Mouse (Mus musculus) c-Kit-positive CD71-positive TER-119-positive erythroid progenitor cells, embryonic 14.5 days (primary cell): ENCODE data around the gene Scn5a.

Experiments
- DNase-seq: peaks from one replicate; pipeline ENCODE4 v3.0.0-alpha.2; 2013; ENCODE audit warnings: low spot score

Gene Scn5a

DNA sequence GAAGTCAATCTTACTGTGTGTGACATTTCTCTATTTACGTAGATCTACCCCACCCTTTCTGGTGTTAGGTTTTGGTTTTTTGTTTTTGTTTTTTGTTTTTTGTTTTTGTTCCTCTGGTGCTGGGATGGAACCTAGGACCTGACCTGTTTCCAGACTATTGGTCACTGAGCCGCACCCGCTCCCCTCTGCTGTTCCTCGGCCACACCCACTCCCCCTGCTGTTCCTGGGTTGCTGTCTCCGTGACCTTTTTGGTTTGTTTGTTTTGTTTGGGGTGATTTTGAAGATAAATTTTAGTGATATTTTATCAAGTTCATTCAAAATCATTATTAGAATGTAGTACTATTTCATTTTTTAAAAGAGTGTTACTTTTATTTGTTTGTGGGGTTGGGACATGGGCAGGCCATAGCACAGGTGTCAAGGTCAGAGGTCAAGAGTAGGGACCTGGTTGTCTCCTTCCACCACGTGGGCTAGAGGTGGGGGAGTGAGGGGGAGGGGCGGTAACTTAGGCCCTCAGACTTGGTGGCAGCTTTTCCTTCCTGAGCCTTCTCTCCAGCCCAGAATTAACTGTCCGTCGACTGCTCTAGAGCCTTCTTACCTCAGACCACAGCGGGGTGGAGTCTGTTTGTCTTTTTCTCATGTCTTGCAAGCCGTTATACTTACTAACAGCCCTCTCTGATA, 73.7 kb downstream of the Scn5a start:
- DNase-seq: no peak

GRCm38 (mm10) chr9:119503613-119504012, 75.2 kb downstream of the Scn5a start:
- no peak for DNase-seq

DNA sequence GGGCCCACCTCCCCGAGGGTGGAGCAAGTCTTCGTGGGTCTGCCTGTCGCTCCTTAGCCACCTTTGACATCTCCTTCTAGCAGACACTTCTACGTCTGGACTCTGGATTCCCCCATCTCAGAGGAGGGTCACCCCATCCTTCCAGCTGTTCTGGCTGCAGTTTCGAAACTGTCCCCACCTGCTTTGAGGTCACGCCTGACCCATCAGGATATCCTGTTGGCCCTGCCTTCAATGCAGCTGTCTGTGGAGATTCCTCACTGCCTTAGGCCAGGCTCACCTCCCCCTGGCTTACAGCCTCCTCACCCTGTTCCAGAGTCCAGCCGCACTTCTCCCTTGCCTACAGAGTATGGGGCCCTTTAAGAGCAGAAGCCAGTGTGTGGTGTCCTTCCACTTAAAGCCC, 79.9 kb downstream of the Scn5a start:
- DNase-seq: no peak

GRCm38 (mm10) chr9:119498247-119498607, 80.6 kb downstream of the Scn5a start:
- no peak for DNase-seq

GRCm38 (mm10) chr9:119497546-119498246, 81.1 kb downstream of the Scn5a start:
- no peak for DNase-seq

GRCm38 (mm10) chr9:119496960-119497359, 81.9 kb downstream of the Scn5a start:
- DNase-seq: no peak

DNA sequence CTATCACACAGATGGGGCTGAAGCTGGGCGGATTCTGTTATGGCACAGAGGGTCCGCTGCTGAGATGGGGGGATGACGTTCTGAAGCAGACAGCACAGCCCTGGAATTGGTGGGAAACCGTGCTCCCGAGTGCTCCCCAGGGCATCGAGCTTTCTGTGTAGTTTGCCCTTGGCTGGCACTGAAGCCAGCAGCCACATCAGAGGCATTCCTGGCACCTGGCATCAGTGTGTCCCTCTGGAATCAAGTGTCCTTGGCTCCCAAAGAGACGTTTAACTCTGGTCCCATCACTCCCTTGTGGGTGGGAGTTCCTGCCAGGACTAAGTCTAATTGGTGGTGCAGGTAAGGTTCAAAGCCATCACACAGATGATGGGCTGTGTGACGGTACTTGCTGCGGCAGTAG, 82.5 kb downstream of the Scn5a start:
- DNase-seq: no peak

DNA sequence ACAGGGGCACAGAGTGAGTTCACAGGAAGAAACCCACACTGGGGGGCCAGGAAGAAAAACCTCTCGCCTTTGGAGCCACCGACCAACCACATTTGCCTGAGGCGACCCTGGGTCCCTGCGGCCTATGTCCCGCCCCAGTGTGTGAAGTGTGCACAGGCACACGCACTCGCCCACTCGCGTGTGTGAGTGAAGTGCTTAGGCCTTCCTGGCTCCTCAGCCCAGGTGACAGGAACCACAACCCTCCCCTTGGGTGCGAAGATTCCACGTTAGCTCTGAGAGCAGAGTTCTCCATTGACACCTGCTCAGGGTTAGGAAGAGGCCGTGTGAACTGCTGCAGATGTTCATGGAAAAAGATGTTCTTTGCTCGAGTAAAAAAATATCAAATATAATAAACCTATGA, 93.9 kb downstream of the Scn5a start:
- no peak for DNase-seq

DNA sequence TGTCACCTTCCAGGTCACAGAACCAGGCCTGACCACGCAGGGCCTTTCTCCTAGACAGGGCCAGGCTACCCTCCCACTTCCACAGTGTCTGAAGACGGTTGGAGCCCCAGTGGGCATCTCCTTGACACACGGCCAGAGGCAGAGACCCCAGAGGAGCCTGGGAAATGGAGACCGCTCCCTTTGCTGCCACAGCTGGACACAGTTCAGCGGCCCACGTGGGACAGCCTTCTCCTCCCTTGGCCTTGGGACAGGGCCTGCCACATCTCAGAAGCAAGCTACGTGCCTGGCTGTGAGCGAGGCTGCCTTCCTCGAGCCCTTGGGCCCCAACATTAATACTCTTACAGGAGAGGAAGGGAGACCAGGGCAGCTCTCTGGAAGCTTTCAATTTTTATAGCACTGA, 94.4 kb downstream of the Scn5a start:
- no peak for DNase-seq

DNA sequence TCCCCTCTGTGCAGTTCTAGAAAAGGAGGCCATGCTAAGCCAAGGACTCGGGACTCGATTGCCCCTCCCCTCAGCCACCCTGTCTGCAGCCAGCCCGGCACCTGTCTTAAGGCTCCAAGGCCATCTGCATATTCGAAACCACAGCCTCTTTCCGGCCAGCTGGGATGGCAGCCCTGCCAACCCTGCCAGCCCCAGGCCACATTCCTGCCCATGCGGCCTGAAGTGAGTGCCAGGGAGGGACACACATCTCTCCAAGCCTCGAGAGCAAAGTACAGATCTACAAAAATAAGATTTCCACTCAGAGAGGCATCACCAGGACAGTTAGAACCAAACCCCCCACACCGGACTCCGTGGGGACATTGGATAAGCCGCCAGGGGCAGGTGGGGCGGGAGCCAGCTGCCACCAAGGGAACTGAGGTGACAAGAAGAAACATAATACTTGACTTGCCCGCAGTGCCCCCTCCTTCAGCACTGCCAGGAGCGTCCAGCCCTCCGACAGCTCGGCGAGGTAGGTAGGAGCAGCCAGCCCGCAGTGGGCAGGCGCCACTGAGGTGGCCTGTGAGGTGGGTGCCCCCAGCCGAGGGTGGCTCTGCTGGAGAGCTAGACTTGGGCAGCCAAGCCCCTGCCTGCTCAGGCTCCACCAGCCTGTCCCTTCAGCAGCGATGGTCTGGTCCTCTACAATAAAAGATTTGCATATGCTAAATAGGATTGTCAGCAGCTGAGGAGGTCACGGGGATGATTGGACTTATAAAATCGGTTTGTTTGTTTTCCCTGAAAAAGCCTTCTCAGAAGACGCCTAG, 95.1 kb downstream of the Scn5a start:
- no peak for DNase-seq

DNA sequence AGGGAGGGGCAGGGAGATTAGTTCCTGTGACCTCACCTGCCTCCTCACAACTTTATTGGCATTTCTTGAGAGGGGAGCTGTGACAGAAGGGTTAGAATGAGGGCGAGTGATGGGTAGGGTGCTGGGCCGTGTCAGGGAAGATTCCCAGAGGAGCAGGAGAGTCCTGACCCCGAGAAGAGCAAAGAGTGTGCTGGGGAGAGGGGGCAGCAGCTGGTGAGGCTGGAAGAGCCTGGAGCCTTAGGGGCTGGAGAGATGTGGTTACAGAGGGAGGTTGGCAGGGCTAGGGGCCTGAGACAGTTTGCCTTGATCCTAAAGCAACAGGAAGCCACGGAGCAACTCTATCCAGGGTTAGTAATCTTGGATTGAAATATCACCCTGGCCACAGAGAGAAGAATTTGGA, 97.2 kb downstream of the Scn5a start:
- no peak for DNase-seq

- DNase-seq: no peak
Observed at GRCm38 (mm10) chr9:119479297-119479696, 99.5 kb downstream of the Scn5a start.

DNA sequence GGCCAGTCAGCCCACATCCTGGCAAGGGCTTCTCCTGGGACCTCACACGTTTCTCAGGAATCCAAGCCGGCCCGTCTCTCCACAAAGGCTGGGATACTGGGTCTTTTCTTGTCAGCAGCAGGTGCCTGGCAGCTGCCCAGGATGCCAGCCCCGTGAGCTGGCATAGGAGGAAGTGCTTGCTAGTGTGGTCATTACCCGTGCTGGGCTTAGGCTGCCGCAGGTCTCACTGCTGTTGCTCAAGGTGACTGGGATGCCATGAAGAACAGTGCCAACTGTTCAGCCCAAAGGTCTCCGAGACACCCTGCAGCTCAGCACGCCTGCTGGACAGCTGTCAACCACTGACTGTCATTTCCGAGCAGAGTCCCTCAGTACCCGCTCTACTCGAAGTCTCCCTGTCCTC, 100.5 kb downstream of the Scn5a start:
- DNase-seq: no peak

DNA sequence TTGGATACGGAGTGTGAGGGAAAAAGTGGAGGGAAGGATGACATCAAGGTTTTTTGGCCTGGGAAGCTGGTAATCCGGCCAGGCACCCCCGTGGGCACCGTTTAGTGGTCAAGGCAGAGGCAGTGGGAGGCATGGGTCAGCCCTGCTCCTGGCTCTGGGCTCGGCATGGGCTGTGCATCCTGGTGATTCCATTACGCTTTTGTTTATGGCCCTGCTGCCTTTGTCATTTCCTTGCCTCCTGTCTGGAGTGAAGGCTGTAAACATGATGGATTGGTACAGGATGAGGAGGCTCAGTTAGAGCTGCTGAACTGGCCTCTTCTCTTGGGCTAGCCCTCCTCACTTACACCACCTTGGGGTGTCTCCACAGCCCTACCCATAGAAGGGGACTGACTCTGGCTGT, 101.1 kb downstream of the Scn5a start:
- no peak for DNase-seq

DNA sequence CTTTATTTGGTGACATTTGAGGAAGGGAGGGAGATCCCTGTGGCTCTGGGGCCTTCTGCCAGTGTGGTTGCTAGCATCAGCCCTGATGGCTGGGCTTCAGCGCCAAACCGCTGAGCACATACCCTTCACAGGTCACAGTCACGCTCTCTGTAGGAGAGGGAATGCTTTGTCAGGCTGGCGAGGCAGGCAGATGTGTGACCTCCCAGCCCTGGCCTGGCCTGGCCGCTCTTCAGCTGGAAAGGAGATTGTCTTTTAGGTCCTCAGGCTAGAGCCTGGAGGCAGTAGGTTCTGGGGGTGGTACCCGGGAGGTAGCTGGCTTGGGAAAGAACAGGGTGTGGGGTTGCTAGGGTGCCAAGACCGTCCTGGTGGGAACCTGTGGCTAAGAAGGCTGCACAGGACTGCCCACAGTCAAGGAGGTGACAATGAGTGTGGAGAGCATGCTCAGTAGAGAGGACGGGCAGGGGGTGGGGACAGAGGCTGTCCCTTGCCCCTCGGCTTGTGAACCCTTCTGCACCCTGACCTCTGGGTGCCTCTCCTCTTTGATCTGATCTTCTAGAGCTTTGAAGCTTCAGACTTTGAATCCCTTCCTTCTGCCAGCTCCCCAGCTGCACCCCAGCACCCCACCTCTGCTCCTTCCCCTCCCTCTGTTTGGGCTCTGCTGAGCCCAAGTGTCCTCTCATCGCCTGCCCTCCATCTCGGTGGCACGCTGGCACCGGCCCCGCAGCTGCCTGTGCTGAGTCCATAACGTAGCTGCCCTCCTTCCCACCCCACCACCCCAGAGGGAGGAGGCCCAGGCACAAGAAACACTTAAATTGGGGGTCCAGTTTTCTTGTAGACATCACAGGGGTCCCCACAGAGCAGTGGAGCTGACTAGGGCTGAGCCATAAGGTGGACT, 103.9 kb downstream of the Scn5a start:
- DNase-seq: no peak

- no peak for DNase-seq
Observed at GRCm38 (mm10) chr9:119473608-119474164, 105.1 kb downstream of the Scn5a start.

GRCm38 (mm10) chr9:119473011-119473410, 105.8 kb downstream of the Scn5a start:
- DNase-seq: no peak

DNA sequence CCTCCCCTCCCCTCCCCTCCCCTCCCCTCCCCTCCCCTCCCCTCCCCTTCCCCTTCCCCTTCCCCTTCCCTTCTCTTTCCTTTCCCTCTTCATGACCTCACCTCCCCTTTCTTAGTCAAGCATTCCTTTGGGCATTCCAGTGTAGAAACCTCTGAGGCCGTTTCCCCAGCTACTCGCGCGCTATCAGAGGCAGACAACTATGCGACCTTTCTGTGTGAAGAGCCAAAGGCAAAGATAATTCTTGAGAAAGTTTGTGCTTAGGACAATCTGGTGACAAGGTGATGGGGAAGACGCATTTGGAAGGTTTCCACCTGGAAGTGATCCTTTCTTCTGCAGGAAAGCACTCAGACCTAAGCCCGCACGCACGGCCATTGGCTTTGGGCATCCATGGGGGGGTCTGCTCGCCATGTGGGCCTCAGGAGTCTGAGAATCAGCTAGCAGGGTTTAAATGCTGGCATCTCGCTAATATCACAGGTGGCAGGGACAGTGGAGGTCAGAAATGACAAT, 106.4 kb downstream of the Scn5a start:
- no peak for DNase-seq

GRCm38 (mm10) chr9:119469691-119470353, 109.0 kb downstream of the Scn5a start:
- DNase-seq: peak; percentile 28

- DNase-seq: no peak
Observed at GRCm38 (mm10) chr9:119465595-119465994, 113.2 kb downstream of the Scn5a start.

DNA sequence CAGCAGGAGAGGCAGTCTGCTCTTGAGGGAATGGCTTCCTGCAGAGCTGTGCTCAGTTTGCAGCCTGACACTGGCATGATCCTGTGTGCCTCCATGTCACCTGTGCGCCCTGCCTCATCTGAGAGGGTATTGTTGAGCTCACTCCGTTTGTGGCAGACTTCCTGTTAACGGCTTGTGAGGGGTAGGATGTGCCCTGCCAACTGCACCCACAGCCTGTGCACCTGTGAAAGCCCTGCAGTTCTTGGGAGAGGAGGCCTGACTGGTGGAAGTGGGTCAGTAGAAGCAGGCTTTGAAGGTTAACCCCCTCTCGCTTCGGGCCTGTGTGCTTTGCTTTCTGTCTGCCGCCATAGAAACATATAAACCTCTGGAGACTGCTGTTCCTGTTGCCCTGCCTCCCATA, 113.8 kb downstream of the Scn5a start:
- DNase-seq: no peak
